Mouse (Mus musculus) ovary, adult 18-20 months (tissue): ENCODE measurements around the gene Xkrx.
"Not testable (repeated sequence)": the region's sequence is repeated elsewhere in the genome, so short reads cannot be mapped to it uniquely, and the experiment has no call there.

Experiments
- DNase-seq: peaks from one replicate; pipeline ENCODE4 v3.0.0; 2022; ENCODE audit warnings: low spot score, mixed read lengths

Xkrx gene

GRCm38 (mm10) chrX:134162043-134162720 lies at the start of gene Xkrx:
Gene Xkrx, minus strand, starts transcription at chrX:134162076.
- no peak for DNase-seq

GRCm38 (mm10) chrX:134211151-134211642 lies 49.3 kb upstream of the Xkrx start:
- no peak for DNase-seq

- no peak for DNase-seq
These were observed 46.6 kb upstream of the Xkrx start for GRCm38 (mm10) chrX:134208491-134208890.

- not testable (repeated sequence) for DNase-seq
These were observed 25.3 kb upstream of the Xkrx start, which contains the start of gene Arl13a for GRCm38 (mm10) chrX:134187201-134187600. Gene Arl13a, plus strand, starts transcription at chrX:134187501.

- no peak for DNase-seq
These were observed 12.8 kb upstream of the Xkrx start for GRCm38 (mm10) chrX:134174699-134175098.

- DNase-seq = no peak
These were observed 8.7 kb upstream of the Xkrx start for GRCm38 (mm10) chrX:134170584-134170983.

GRCm38 (mm10) chrX:134163484-134163883 lies 1.6 kb upstream of the Xkrx start:
- no peak for DNase-seq

- DNase-seq = no peak
These were observed 950 bp upstream of the Xkrx start for GRCm38 (mm10) chrX:134162826-134163225.

- no peak for DNase-seq
These were observed 1.4 kb downstream of the Xkrx start for GRCm38 (mm10) chrX:134160442-134160841.

GRCm38 (mm10) chrX:134158151-134158550 lies 3.7 kb downstream of the Xkrx start:
- DNase-seq = no peak

GRCm38 (mm10) chrX:134141986-134142385 lies 19.9 kb downstream of the Xkrx start:
- no peak for DNase-seq

- no peak for DNase-seq
These were observed 20.3 kb downstream of the Xkrx start for GRCm38 (mm10) chrX:134141551-134141950.

- DNase-seq = no peak
These were observed 21.9 kb downstream of the Xkrx start for GRCm38 (mm10) chrX:134140024-134140423.

- no peak for DNase-seq
These were observed 28.1 kb downstream of the Xkrx start for GRCm38 (mm10) chrX:134133821-134134220.

- no peak for DNase-seq
These were observed 29.6 kb downstream of the Xkrx start for GRCm38 (mm10) chrX:134132295-134132694.

- DNase-seq = no peak
These were observed 33.3 kb downstream of the Xkrx start for GRCm38 (mm10) chrX:134128549-134128948.

- no peak for DNase-seq
These were observed 45.5 kb downstream of the Xkrx start for GRCm38 (mm10) chrX:134116417-134116816.

- DNase-seq = no peak
These were observed 50.1 kb downstream of the Xkrx start for GRCm38 (mm10) chrX:134111767-134112166.

GRCm38 (mm10) chrX:134102641-134103040 lies 59.2 kb downstream of the Xkrx start:
- no peak for DNase-seq
